Mouse (Mus musculus) naive thymus-derived CD4-positive, alpha-beta T cell, adult 2 months (primary cell): Measurements from ENCODE around the gene Samd4b.

Experiments
- DNase-seq: peaks from one replicate; pipeline ENCODE4 v3.0.0-alpha.2; 2011; ENCODE audit warnings: low read depth

Samd4b gene

DNA sequence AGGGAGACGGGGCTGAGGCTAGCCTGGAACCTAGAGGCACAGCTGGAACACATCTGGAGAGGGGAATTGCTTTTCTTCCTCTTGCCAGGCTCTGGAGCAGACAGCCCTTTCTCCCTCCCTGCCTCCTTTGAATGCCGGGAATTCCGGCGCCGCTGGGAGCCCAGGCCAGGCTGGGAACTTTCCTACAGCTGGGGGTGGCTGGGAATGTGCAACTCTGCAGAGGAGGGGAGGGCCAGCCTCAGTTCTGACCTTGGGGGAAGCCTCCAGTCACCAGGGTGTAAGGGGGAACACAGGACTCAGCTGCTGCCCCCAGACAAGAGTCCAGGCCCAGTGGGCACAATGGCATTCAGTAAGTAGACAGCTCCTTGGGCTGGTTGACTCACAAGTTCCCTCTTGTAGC, 241.0 kb downstream of the Samd4b start:
- no peak for DNase-seq

DNA sequence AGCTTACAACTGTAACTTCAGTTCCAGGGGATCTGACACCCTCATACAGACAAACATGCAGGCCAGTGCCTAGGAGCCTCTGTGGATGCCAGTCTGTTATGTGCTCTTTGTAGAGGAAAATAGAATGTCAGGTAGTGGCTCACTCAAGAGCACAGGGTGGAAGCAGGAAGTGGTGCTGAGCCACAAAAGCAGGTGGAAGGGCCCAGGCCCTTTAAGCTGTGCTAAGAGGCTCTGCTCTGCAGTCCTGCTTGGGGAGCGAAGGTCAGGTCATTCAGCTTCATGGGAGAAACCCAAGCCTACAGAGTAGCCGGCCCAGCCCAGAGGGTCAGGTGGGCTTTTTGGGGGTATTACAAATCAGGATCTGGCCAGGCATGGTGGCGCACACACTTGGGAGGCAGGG, 242.7 kb downstream of the Samd4b start:
- DNase-seq: peak; percentile 75

- DNase-seq: no peak
These were observed 243.3 kb downstream of the Samd4b start for GRCm38 (mm10) chr7:28354596-28354995.

DNA sequence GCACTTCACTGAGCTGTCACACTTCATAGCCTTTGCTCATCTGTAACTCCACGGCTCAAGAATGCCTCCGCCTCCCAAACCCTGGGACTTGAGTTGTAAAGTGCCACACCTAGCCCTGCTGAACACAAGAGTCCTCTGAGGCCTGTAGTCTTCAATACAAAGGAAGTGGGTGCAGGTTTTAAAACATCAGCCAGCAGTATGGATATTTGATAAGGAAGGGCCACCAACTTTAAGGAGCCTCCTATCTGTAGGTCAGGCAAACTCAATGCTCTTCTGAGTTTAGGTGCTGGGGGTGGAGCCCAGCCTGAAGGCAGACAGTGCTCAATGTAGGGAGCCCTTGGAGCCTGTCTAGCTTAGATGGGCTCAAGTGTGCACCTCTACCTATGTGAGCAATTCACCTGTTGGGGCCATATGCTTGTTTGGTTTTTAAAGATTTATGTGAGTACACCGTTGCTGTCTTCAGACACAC, 243.8 kb downstream of the Samd4b start:
- DNase-seq: no peak

DNA sequence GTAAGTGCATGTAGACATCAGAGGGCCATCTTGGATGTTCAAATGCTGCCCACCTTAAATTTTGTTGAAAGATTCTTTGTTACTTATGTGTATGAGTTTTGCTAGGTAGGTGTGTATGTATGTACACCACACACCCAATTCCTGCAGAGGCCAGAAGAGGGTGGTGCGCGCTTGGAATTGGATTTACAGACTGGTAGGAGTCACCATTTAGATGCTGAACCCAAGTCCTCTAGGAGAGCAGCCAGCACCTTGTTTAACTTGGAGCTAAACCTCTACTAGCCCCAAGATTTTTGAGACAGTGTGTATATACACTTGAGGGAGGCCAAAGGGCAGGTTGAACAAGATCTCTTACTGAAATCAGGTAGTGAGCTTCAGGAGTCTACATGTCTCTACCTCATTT, 244.7 kb downstream of the Samd4b start:
- peak; percentile 41 for DNase-seq

GRCm38 (mm10) chr7:28351676-28352191, 246.2 kb downstream of the Samd4b start:
- peak; percentile 29 for DNase-seq

- DNase-seq: peak; percentile 98
These were observed 247.6 kb downstream of the Samd4b start, which contains the start of gene Rps16 for GRCm38 (mm10) chr7:28350155-28350883. Gene Rps16, plus strand, starts transcription at chr7:28350652.
